Mouse (Mus musculus): ENCODE results near the gene Zbtb48. TPM values are rescaled to one million over a fixed set of nuclear protein-coding genes. Genes with fewer than 3 reads are reported as not detected.

Zbtb48 gene
- total RNA-seq, 2 experiments from 2014 or later: 11.9 to 14.7 TPM

DNA sequence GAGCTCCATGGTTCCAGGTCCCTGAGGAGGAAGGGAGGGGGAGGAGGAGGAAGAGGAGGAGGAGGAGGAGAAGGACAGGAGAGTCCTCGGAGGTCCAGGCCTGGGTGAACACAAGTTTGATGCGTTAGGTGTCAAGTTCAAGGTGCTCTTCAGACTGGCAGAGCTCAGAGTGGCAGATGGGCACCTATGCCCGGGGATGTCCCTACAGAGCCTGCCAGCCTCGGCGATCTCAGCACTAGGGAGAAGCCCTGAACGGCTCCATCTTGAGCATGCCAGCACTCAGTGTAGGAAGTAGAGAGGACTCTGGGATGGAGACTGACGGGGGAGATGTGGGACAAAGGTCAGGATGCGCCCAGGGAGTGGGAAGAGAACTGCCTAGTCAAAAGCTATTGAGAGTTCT is 40.8 kb downstream of the Zbtb48 start:
- no peak for DNase-seq (ENCODE audit: extremely low spot score in 1 of 2, low spot score in 2 of 2)
- intact Hi-C loops (cut with DNase I): no loop called here

- intact Hi-C loops (cut with DNase I): no loop called here
- DNase-seq (ENCODE audit: extremely low spot score in 1 of 2, low spot score in 2 of 2): no peak
Observed at GRCm38 (mm10) chr4:151985886-151986285, 41.6 kb downstream of the Zbtb48 start.

- intact Hi-C loops (cut with DNase I): loop anchor here (5.0 kb wide), 1 partner anchor 49 kb away; no protein-coding TSS in a partner anchor
- DNase-seq (ENCODE audit: extremely low spot score in 1 of 2, low spot score in 2 of 2): no peak
Observed at GRCm38 (mm10) chr4:151983560-151983959, 43.9 kb downstream of the Zbtb48 start.

- no peak for DNase-seq (ENCODE audit: extremely low spot score in 1 of 2, low spot score in 2 of 2)
- intact Hi-C loops (cut with DNase I): loop anchor here (5.0 kb wide), 1 partner anchor 49 kb away; no protein-coding TSS in a partner anchor
Observed at GRCm38 (mm10) chr4:151983043-151983442, 44.4 kb downstream of the Zbtb48 start.

- peak; percentile 79 to 80 for DNase-seq (ENCODE audit: extremely low spot score in 1 of 2, low spot score in 2 of 2)
- intact Hi-C loops (cut with DNase I): loop anchor here (5.0 kb wide), 1 partner anchor 51 kb away; no protein-coding TSS in a partner anchor
Observed at GRCm38 (mm10) chr4:151981363-151981762, 46.1 kb downstream of the Zbtb48 start.

DNA sequence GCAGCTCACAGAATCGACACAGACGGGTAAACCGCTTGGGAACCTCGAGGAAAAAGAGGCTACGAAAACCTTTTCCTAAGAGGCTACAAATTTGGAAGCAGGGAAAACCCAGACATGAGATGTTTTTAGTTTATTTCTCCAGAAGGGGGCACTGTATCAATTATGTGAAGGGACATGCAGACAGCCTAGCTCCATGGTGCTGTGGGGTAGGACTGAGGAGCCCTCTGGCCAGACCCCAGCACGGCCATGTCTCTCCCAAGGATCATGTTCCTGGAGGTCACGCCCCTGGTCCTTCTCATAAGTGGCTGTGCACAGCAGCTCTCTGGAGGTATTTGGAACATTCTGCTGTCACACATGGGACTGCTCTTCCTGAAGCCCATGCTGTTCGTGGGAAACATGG is 46.8 kb downstream of the Zbtb48 start:
- intact Hi-C loops (cut with DNase I): loop anchor here (5.0 kb wide), 1 partner anchor 52 kb away; no protein-coding TSS in a partner anchor

DNA sequence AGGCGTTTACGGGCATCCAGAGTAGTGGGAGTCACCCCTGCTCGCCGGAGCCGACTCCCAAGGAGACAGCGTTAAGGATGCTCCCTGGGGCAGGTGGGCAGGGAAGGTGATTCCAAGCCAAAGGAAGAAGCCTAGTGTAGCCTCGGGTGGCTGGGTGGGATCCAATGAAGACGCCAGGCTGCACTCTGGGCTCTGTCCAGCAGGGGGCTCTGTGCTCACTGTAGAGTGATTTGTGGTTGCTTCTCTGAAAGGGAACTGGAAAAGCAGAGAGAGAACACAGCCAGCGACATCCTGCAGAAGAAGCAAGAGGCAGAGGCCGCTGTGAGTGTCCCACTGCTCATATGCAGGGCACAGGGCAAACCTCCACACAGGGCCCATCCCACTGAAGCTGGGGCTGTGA is 49.7 kb downstream of the Zbtb48 start:
- peak; percentile 81 to 87 for DNase-seq (ENCODE audit: extremely low spot score in 1 of 2, low spot score in 2 of 2)
- intact Hi-C loops (cut with DNase I): no loop called here

More for the DNA sequence above, 46.8 kb downstream of the Zbtb48 start:
- DNase-seq (ENCODE audit: extremely low spot score in 1 of 2, low spot score in 2 of 2): no peak

DNA sequence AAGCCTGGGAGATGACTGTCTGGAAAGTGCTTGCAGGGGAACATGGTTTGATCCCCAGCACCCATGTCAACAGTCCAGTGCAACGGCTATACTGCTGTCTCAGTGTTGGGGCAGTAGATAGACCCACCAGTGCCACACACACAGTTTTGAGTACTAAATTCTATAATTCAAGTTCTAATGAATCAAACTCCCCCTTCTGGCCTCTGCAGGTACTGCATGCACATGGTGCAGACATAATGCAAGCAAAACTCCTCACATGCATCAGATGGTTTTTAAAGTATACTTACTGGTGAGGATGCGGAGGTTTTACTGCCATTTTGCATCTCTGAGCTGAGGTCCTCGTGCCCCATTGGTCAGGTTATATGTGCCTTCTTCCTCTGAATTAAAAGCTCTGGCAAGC is 52.0 kb downstream of the Zbtb48 start:
- intact Hi-C loops (cut with DNase I): no loop called here
- no peak for DNase-seq (ENCODE audit: extremely low spot score in 1 of 2, low spot score in 2 of 2)

DNA sequence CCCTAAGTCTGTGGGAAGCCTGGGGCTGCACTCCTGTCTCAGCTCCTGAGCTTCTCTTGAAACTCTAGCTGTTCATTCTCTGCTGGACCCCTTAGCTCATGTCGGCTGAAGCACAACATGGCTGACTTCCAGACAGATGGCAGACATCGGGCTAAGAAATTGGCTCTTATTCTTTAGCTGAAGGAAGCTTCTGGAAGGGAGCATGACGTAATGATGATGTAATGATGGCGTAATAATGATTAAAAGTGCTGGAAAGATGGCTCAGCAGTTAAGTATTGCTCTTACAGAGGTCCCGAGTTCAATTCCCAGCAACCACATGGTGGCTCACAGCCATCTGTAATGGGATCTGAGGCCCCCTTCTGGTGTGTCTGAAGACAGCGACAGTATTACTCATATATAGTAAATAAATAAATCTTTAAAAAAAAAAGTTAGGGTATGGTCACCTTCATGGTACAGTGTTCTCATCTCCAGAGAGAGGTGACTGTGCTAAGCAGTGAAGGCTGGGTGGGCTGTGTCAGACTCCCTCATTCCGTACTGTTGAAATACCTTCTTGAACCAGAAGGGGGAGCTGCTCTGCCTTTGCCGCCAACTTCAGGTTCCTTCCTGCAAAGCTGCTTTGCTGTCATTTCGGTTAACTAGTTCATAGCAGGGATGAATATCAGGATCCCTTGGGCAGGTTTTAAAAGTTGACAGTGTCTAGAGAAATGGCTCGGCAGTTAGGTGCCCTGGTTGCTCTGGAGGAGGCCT is 55.1 kb downstream of the Zbtb48 start:
- intact Hi-C loops (cut with DNase I): no loop called here
- DNase-seq (ENCODE audit: extremely low spot score in 1 of 2, low spot score in 2 of 2): no peak

Other genes with a start within 250 kb of the Zbtb48 start
- 100 to 1,000 TPM; 200 to 223 TPM for gene Camta1, start 165.8 kb downstream of the Zbtb48 start, total RNA-seq (2021)
- 10 to 100 TPM; 55.1 to 70.9 TPM for gene Dnajc11, start 94.0 kb downstream of the Zbtb48 start, total RNA-seq (2021)
- gene Thap3, start 38.7 kb downstream of the Zbtb48 start, total RNA-seq (2021): 10 to 100 TPM; 18.8 to 21.2 TPM
- gene Phf13, start 31.4 kb downstream of the Zbtb48 start, total RNA-seq (2021): 10 to 100 TPM; 14.5 to 16.9 TPM
- 10 to 100 TPM; 10.2 to 11.2 TPM for gene Klhl21, start 18.9 kb downstream of the Zbtb48 start, total RNA-seq (2021)
- gene Tas1r1, start 10.9 kb upstream of the Zbtb48 start, total RNA-seq (2021): under 1 TPM; 0.43 to 0.54 TPM
- 10 to 100 TPM; 25.3 to 27.7 TPM for gene Nol9, start 11.7 kb upstream of the Zbtb48 start, total RNA-seq (2021)
- 10 to 100 TPM; 43.3 to 46.9 TPM for gene Plekhg5, start 44.8 kb upstream of the Zbtb48 start, total RNA-seq (2021)
- 1 to 10 TPM; 3.9 to 4.7 TPM for gene Tnfrsf25, start 88.3 kb upstream of the Zbtb48 start, total RNA-seq (2021)
- under 1 TPM; 0.32 to 0.41 TPM for gene Espn, start 124.7 kb upstream of the Zbtb48 start, total RNA-seq (2021)
- gene Hes2, start 131.2 kb upstream of the Zbtb48 start, total RNA-seq (2021): not detected
- gene Acot7, start 150.5 kb upstream of the Zbtb48 start, total RNA-seq (2021): 100 to 1,000 TPM; 415 to 420 TPM
- gene Gpr153, start 246.6 kb upstream of the Zbtb48 start, total RNA-seq (2021): 10 to 100 TPM; 32.9 to 35.7 TPM